Mouse (Mus musculus): ENCODE results near the gene Rbm15. TPM values are rescaled to one million over a fixed set of nuclear protein-coding genes. Genes with fewer than 3 reads are reported as not detected.

The Rbm15 gene
- 7.8 and 12.0 TPM in 2 replicates for polyA plus RNA-seq (2021; fragmentation: Nextera tagmentation)
- long read RNA-seq, experiment 1, partial matches to known transcripts, result 15 of 15 reads
- long read RNA-seq, experiment 1, other reads (novel, unspliced or antisense), result 0 of 15 reads
- long read RNA-seq, experiment 2, full-length matches to known transcripts, result 14 of 16 reads
- long read RNA-seq, experiment 2, partial matches to known transcripts, result 0 of 16 reads
- long read RNA-seq, experiment 2, other reads (novel, unspliced or antisense), result 2 of 16 reads

GRCm38 (mm10) chr3:107333381-107334201, at the start of gene Rbm15:
Rbm15 (minus strand) TSS chr3:107333673.

DNA sequence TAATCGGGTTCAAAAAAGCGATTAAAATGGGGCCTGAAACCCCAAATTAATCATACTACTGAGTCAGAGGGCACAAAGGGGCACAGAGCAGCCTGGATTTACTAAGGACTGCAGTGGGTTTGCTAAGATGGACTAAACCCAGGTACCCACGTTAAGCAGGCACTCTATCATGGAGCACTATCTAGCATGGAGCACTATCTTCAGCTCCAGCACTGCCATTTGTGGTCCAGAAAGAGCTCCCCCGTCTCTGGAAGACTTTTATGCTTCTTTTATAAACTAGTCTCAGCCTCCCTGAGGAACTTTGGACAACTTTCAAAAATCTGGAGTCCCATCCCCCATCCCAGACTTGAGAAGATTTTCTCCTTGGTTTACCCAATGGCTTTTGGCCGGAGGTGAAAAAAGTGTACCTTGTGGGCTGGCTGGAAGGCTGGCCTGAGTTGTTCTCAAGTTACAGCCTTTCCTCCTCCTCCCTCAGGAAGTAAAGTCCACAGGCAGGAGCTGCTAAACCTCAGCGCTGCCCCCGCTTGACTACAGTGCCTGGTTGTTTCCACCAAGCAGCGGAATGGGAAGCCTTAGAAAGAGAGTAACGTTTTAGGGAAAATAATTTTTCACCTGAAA, 42.6 kb downstream of the Rbm15 start, which contains the start of gene Slc16a4:
Gene Slc16a4 (plus strand): TSS at position 467 of the 618 bp plus-strand sequence.

GRCm38 (mm10) chr3:107278479-107279269, 54.8 kb downstream of the Rbm15 start, which contains the start of gene Lamtor5:
Lamtor5 (plus strand) TSS chr3:107278858.

Other genes with a start within 250 kb of the Rbm15 start
- 12.2 and 14.5 TPM in 2 replicates for gene Kcna2, start 232.5 kb downstream of the Rbm15 start, polyA plus RNA-seq (2021; fragmentation: Nextera tagmentation)
- gene Kcna10, start 150.6 kb downstream of the Rbm15 start, polyA plus RNA-seq (2021; fragmentation: Nextera tagmentation), result not detected in 2 replicates
- not detected in 2 replicates for gene Cym, start 111.9 kb downstream of the Rbm15 start, polyA plus RNA-seq (2021; fragmentation: Nextera tagmentation)
- not detected in 2 replicates for gene A630076J17Rik, start 103.1 kb downstream of the Rbm15 start, polyA plus RNA-seq (2021; fragmentation: Nextera tagmentation)
- gene Prok1, start 94.0 kb downstream of the Rbm15 start, polyA plus RNA-seq (2021; fragmentation: Nextera tagmentation), result not detected in 2 replicates
- 275 and 311 TPM in 2 replicates for gene Lamtor5, start 54.8 kb downstream of the Rbm15 start, polyA plus RNA-seq (2021; fragmentation: Nextera tagmentation)
- 1.5 and 2.5 TPM in 2 replicates for gene Slc16a4, start 42.4 kb downstream of the Rbm15 start, polyA plus RNA-seq (2021; fragmentation: Nextera tagmentation)
- 17.1 and 22.0 TPM in 2 replicates for gene Kcnc4, start 125.9 kb upstream of the Rbm15 start, polyA plus RNA-seq (2021; fragmentation: Nextera tagmentation)
- gene Slc6a17, start 184.3 kb upstream of the Rbm15 start, polyA plus RNA-seq (2021; fragmentation: Nextera tagmentation), result 147 and 205 TPM in 2 replicates
- gene Ubl4b, start 221.4 kb upstream of the Rbm15 start, polyA plus RNA-seq (2021; fragmentation: Nextera tagmentation), result not detected in 2 replicates

Data from layer of hippocampus, adult 6 months (tissue).